Mouse (Mus musculus) liver, postnatal 0 days (tissue): ENCODE measurements around the gene Rasgrp2. TPM values are rescaled to one million over a fixed set of nuclear protein-coding genes. Genes with fewer than 3 reads are reported as not detected.

Source experiments
- ATAC-seq: fragments of 200-750 bp; cut with Nextera tagmentation; 2 replicates; pipeline ENCODE4 v1.8.0; 2017; ENCODE audit warnings: mild to moderate bottlenecking, moderate library complexity
- DNase-seq: peaks from one replicate; pipeline ENCODE4 v3.0.0-alpha.2; 2016
- H3K27ac ChIP-seq: fragments of 300-500 bp; sonication (generic); 2 replicates; pipeline ENCODE4 v1.5.1; 2014; ENCODE audit warnings: antibody characterized with exemption, moderate library complexity, mild to moderate bottlenecking, low read depth
- H3K27me3 ChIP-seq: fragments of 300-500 bp; sonication (generic); 2 replicates; pipeline ENCODE4 v1.6.1; 2014; ENCODE audit warnings: low read length, control low read depth, mixed read lengths; ENCODE audit not compliant: insufficient read depth
- H3K36me3 ChIP-seq: fragments of 300-500 bp; sonication (generic); replicated peaks from 2 replicates; pipeline ENCODE4 v1.6.1; 2014; ENCODE audit warnings: mild to moderate bottlenecking, control low read depth, low read length, moderate library complexity, mixed read lengths; ENCODE audit not compliant: insufficient read depth
- H3K4me1 ChIP-seq: fragments of 300-500 bp; sonication (generic); 2 replicates; pipeline ENCODE4 v1.6.1; 2014; ENCODE audit warnings: antibody characterized with exemption, mild to moderate bottlenecking, control low read depth; ENCODE audit not compliant: insufficient read depth
- H3K4me2 ChIP-seq: fragments of 300-500 bp; sonication (generic); 2 replicates; pipeline ENCODE4 v1.6.1; 2014; ENCODE audit warnings: low read depth, mild to moderate bottlenecking, low read length, moderate library complexity, mixed read lengths
- H3K4me3 ChIP-seq: fragments of 300-500 bp; sonication (generic); 2 replicates; pipeline ENCODE4 v1.5.1; 2014; ENCODE audit warnings: low read depth, low read length
- H3K9ac ChIP-seq: fragments of 300-500 bp; sonication (generic); replicated peaks from 2 replicates; pipeline ENCODE4 v1.6.1; 2014; ENCODE audit warnings: mild to moderate bottlenecking, moderate library complexity
- H3K9me3 ChIP-seq: fragments of 300-500 bp; sonication (generic); 2 replicates; pipeline ENCODE4 v1.6.1; 2016; ENCODE audit warnings: mild to moderate bottlenecking, control low read depth, low read length, mixed read lengths
- CTCF ChIP-seq: sonication (generic); IDR thresholded peaks from 2 replicates; pipeline ENCODE4 v1.5.1; 2016; ENCODE audit warnings: antibody characterized with exemption, low read depth
- EP300 ChIP-seq: IDR thresholded peaks from 2 replicates; pipeline ENCODE4 v1.6.1; 2016; ENCODE audit warnings: antibody characterized with exemption, low read depth, mild to moderate bottlenecking
- WGBS: fragments of 180-500 bp; shearing (Covaris S2); extraction: QIAGEN DNeasy Blood & Tissue Kit; methylation state at CpG from one replicate; pipeline ENCODE4 v1.1.7; 2014; ENCODE audit not compliant: insufficient replicate concordance; 5-methylcytosine and 5-hydroxymethylcytosine counted together
- polyA plus RNA-seq: library from polyadenylated mRNA; unstranded; fragments of >200 nt; fragmentation: Nextera tagmentation; extraction: Ambion mirVana; gene quantifications from 2 replicates; pipeline ENCODE4 v1.2.1, GENCODE M21; 2015

The Rasgrp2 gene
- polyA plus RNA-seq, 1 experiment from 2014 or later: 90.7 TPM

DNA sequence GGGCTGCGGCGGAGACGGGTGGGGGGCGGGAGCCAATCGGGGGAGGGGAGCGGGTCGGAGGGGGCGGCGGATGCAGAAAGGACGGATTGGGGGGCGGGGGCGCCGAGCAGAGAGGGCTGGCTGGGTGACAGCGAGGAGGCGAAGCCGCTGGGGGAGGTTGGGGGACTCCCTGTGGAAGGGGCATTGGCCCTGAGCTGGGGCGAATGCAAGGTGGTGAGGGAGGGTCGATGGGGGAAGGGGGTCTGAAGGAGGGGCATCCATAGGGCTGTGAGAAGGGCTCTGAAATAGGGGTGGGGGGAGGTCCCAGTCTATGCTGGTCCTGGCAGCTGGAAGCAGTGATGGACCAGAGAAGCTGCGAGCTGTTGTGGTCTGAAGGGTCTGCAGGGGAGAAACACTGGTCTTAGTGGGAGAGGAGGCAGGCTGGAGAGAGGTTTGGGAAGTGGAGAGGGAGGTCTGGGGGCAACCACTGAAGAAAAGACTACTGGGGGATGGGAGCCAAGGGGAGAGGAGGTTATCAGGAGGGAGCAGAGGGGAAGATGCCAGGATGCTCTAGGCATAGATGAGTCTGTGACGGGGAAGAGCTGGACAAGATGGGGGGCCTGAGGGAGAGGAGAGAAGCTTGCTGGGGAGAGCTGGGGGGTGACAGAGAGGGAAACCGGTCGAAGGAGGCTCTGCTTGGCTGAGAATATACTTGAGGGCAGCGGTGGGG, 20.0 kb downstream of the Rasgrp2 start:
- ATAC-seq (no peak), DNase-seq (no peak)
- TF ChIP-seq EP300: no peak
- no peak for TF ChIP-seq CTCF
- Histone ChIP-seq H3K4me3 (no peak overlapping the region), H3K36me3 (no peaks in the 10 kb centered on the region), H3K27me3 (peaks cover 49% of the 10 kb centered on the region), H3K4me2 (no peak overlapping the region), H3K4me1 (peaks cover 6% of the 10 kb centered on the region; the same call in 1 of the 2 replicates), H3K9me3 (no peaks in the 10 kb centered on the region), H3K9ac (no peak overlapping the region), H3K27ac (no peak overlapping the region)
- 11% methylated on average over 19 of the region's 23 CpGs for WGBS

DNA sequence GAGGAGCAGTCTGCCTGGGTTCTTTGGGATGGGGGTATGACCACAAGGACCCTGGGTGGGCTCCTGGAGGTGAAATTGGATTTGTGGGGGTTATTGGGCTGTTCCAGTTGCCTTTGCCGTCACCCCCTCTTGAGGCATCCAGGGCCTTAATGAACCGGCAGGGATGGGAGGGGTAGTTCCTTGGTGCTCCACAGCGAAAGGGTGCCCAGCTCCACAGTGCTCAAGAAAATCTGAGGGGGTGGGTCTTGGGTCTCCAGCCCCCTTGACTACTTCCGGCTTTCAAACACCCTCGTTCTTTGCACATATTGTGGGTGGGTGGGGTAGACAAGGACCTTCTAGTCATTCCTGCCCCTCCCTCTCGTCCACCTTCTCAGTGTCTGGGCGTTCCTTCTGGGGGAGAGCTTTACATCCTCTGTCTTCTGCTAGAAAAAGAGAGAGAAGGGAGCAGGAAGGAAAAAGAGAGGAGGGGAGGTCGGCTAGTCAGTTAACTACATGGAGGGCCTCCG, 20.7 kb downstream of the Rasgrp2 start:
- ATAC-seq (no peak), DNase-seq (no peak)
- WGBS: 50% methylated on average over 9 of the region's 9 CpGs
- no peak overlapping the region for H3K27ac ChIP-seq
- H3K36me3 ChIP-seq: no peaks in the 10 kb centered on the region
- no peak overlapping the region for H3K4me2 ChIP-seq
- H3K9me3 ChIP-seq: no peaks in the 10 kb centered on the region
- TF ChIP-seq EP300: no peak
- TF ChIP-seq CTCF: no peak
- H3K4me1 ChIP-seq: peaks cover 6% of the 10 kb centered on the region; the same call in 1 of the 2 replicates
- peaks cover 49% of the 10 kb centered on the region for H3K27me3 ChIP-seq
- H3K4me3 ChIP-seq: no peak overlapping the region
- no peak overlapping the region for H3K9ac ChIP-seq

DNA sequence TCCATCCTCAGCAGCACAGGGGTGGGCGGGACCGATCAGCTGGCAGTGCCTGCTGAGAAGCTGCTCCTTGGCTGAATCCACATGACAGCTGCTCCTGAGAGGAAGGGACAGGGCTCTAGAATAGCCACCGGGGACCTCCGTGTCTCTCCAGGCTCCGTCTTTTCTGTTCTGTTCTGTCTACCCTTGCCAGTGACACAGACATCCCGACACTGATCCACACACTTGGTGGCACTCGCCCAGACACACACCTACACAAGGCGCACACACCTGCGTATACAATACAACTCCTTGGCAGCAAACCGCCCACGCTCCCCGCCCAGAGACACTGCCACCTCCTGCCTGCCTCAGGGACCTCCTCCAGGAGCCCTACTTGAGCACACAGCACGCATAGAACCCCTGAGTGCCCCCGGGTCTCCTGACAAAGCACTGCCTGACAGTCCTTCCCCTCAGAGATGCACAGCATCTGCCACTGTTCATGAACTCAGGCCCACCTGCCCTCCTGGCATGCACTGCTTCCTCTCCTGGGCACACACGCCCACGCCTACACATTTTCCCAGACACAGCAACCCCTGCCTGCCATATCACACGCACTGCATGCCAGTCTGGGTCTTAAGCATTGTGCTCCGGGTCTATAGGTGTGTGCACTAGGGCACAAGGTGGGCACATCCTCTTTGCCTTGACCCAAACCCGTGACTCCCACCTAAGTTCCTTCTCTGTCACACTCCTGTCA, 21.5 kb downstream of the Rasgrp2 start:
- ATAC-seq: no peak

DNA sequence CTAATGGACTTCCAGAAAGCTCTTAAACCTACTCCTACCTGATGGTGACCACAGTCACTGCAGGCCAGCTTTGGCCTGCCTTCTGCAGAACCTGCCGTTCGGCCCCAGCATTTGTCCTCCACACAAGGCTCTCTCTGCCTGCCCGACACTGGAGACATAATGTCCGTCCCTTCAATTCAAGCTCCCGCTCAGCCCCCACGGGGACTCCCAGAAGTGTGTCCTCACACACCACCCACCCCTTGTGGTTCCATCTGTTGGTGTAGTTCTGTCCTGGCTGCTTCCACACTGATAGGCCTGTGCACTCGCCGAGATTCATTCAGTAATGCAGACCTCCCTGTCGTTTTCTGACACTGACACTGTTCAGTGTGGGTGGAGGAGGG, 22.1 kb downstream of the Rasgrp2 start:
- 66% methylated on average over 9 of the region's 9 CpGs for WGBS
- no peak overlapping the region for H3K9ac ChIP-seq
- no peak overlapping the region for H3K4me3 ChIP-seq
- H3K27ac ChIP-seq: no peak overlapping the region
- peaks cover 4% of the 10 kb centered on the region; the same call in 1 of the 2 replicates for H3K4me1 ChIP-seq
- DNase-seq (no peak), ATAC-seq (no peak)
- H3K36me3 ChIP-seq: no peaks in the 10 kb centered on the region
- TF ChIP-seq CTCF: no peak
- TF ChIP-seq EP300: no peak
- H3K9me3 ChIP-seq: no peaks in the 10 kb centered on the region
- no peak overlapping the region for H3K4me2 ChIP-seq
- peaks cover 60% of the 10 kb centered on the region for H3K27me3 ChIP-seq

More for the DNA sequence above, 21.5 kb downstream of the Rasgrp2 start:
- no peak for TF ChIP-seq CTCF
- TF ChIP-seq EP300: no peak
- H3K27me3 ChIP-seq: peaks cover 54% of the 10 kb centered on the region
- H3K36me3 ChIP-seq: no peaks in the 10 kb centered on the region
- H3K4me3 ChIP-seq: no peak overlapping the region
- no peaks in the 10 kb centered on the region for H3K9me3 ChIP-seq
- DNase-seq: no peak
- H3K4me2 ChIP-seq: no peak overlapping the region
- WGBS: 51% methylated on average over 19 of the region's 19 CpGs
- H3K9ac ChIP-seq: no peak overlapping the region
- H3K27ac ChIP-seq: no peak overlapping the region
- H3K4me1 ChIP-seq: peaks cover 4% of the 10 kb centered on the region; the same call in 1 of the 2 replicates

DNA sequence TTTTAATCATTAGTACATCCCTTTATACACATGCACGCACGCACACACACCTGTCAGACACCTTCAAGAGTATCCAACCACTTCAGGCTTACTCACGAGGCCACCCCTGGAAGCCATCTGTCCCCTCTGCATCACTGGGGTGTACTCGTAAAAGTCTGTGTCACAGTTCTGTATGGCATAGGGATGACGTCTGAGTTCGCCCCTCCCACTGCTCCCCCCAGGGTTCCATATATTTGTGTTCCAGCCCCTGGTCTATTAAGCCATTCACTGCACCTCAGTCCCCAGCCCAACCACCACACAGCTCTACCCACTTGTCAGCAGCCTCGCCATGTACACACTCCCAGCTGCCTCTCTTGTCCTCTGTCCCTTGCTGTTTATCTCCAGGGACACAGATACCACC, 22.9 kb downstream of the Rasgrp2 start:
- Histone ChIP-seq H3K9ac (no peak overlapping the region), H3K4me1 (peaks cover 5% of the 10 kb centered on the region), H3K27me3 (peaks cover 68% of the 10 kb centered on the region), H3K27ac (no peak overlapping the region), H3K36me3 (no peaks in the 10 kb centered on the region), H3K9me3 (no peaks in the 10 kb centered on the region), H3K4me2 (no peak overlapping the region), H3K4me3 (no peak overlapping the region)
- DNase-seq: no peak
- TF ChIP-seq EP300 (no peak), CTCF (no peak)
- WGBS: 72% methylated on average over 7 of the region's 7 CpGs
- no peak for ATAC-seq

DNA sequence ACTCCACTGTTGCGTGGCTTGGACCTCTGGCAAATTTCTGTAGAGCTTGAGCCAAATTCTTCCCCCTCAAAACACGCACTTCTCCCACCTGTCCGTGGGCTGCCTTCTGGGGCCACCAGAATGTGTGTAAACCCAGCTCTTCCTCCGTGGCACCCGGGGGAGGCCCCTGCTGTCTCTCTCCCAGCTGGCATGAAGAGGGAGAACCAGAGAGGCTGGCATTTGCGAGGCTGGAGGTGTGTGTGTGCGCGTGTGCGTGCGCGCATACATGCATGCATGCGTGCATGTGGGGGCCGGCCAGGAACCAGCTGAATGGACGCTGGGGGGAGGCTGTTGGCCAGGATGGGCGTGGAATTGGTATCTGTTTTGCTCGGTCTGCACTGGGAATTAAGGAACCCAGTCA, 24.1 kb downstream of the Rasgrp2 start:
- Histone ChIP-seq H3K9me3 (no peaks in the 10 kb centered on the region), H3K4me3 (no peak overlapping the region), H3K4me1 (peaks cover 10% of the 10 kb centered on the region), H3K9ac (no peak overlapping the region), H3K36me3 (no peaks in the 10 kb centered on the region), H3K27ac (no peak overlapping the region), H3K4me2 (no peak overlapping the region), H3K27me3 (peaks cover 75% of the 10 kb centered on the region)
- WGBS: 76% methylated on average over 16 of the region's 16 CpGs
- no peak for DNase-seq
- ATAC-seq: no peak
- TF ChIP-seq EP300: no peak
- no peak for TF ChIP-seq CTCF
